Mouse (Mus musculus) heart, postnatal 0 days (tissue): ENCODE measurements around the gene Ccnb1. TPM values are rescaled to one million over a fixed set of nuclear protein-coding genes. Genes with fewer than 3 reads are reported as not detected.

Experiments used
- ATAC-seq: fragments of 200-750 bp; cut with Nextera tagmentation; 2 replicates; pipeline ENCODE4 v1.8.0; 2017; ENCODE audit warnings: low read depth, moderate number of reproducible peaks, moderate library complexity; ENCODE audit not compliant: insufficient read depth
- DNase-seq: peaks from one replicate; pipeline ENCODE4 v3.0.0-alpha.2; 2016; ENCODE audit warnings: low spot score
- H3K27ac ChIP-seq: fragments of 300-500 bp; sonication (generic); 2 replicates; pipeline ENCODE4 v1.5.1; 2014; ENCODE audit warnings: low read depth, mild to moderate bottlenecking
- H3K27me3 ChIP-seq: fragments of 300-500 bp; sonication (generic); 2 replicates; pipeline ENCODE4 v1.6.1; 2014; ENCODE audit warnings: low read length, mixed read lengths; ENCODE audit not compliant: control insufficient read depth, insufficient read depth
- H3K36me3 ChIP-seq: fragments of 300-500 bp; sonication (generic); replicated peaks from 2 replicates; pipeline ENCODE4 v1.6.1; 2014; ENCODE audit warnings: low read length, mixed read lengths; ENCODE audit not compliant: control insufficient read depth, insufficient read depth
- H3K4me1 ChIP-seq: fragments of 300-500 bp; sonication (generic); 2 replicates; pipeline ENCODE4 v1.6.1; 2014; ENCODE audit warnings: antibody characterized with exemption; ENCODE audit not compliant: control insufficient read depth, insufficient read depth
- H3K4me2 ChIP-seq: fragments of 300-500 bp; sonication (generic); 2 replicates; pipeline ENCODE4 v1.6.1; 2014; ENCODE audit warnings: low read depth, mild to moderate bottlenecking, low read length, moderate library complexity
- H3K4me3 ChIP-seq: fragments of 300-500 bp; sonication (generic); 2 replicates; pipeline ENCODE4 v1.5.1; 2014; ENCODE audit warnings: low read depth, low read length
- H3K9ac ChIP-seq: fragments of 300-500 bp; sonication (generic); replicated peaks from 2 replicates; pipeline ENCODE4 v1.6.1; 2014; ENCODE audit warnings: low read depth, low read length, mixed read lengths
- H3K9me3 ChIP-seq: fragments of 300-500 bp; sonication (generic); replicated peaks from 2 replicates; pipeline ENCODE4 v1.6.1; 2016; ENCODE audit warnings: low read length; ENCODE audit not compliant: control insufficient read depth
- CTCF ChIP-seq: IDR thresholded peaks from 2 replicates; pipeline ENCODE4 v1.5.1; 2016; ENCODE audit warnings: antibody characterized with exemption, control low read depth, low read depth
- EP300 ChIP-seq: IDR thresholded peaks from 2 replicates; pipeline ENCODE4 v1.6.1; 2016; ENCODE audit warnings: antibody characterized with exemption, low read depth
- WGBS: fragments of 180-500 bp; shearing (Covaris S2); extraction: QIAGEN DNeasy Blood & Tissue Kit; methylation state at CpG from one replicate; pipeline ENCODE4 v1.1.7; 2014; 5-methylcytosine and 5-hydroxymethylcytosine counted together
- polyA plus RNA-seq: library from polyadenylated mRNA; unstranded; fragments of >200 nt; fragmentation: Nextera tagmentation; extraction: Ambion mirVana; gene quantifications from 2 replicates; pipeline ENCODE4 v1.2.1, GENCODE M21; 2015
- total RNA-seq: library from RNA; depleted of rRNA; stranded (reverse); fragments of >200 nt; gene quantifications from 2 replicates; pipeline ENCODE4 v1.2.3, GENCODE M21; 2014; ENCODE audit warnings: low replicate concordance

Ccnb1 gene
- total and polyA plus RNA-seq, 2 experiments from 2014 or later: 56.9 to 88.5 TPM

DNA sequence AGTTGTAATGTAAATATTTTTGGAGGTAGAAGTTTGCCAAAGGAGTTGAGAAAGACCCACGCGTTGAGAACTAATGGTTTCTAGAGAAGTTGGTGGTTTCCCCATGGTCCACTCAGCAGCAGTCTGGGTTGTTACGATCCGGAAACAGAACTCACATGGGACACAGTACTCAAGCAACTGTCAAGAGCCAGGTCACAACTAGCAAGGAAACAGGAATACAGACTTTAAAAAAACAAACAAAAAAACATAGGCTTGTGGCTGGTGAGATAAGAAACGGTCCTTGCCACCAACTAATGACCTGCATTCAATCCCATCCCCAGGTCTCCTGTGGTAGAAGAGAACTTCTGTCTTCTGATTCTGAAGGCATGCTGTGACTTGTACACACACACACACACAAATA lies 35.6 kb downstream of the Ccnb1 start:
- H3K4me1 ChIP-seq: no peaks in the 10 kb centered on the region
- H3K9me3 ChIP-seq: no peaks in the 10 kb centered on the region
- WGBS: 51% methylated on average over 5 of the region's 5 CpGs
- H3K27ac ChIP-seq: no peak overlapping the region
- H3K36me3 ChIP-seq: no peaks in the 10 kb centered on the region
- no peak overlapping the region for H3K4me3 ChIP-seq
- H3K4me2 ChIP-seq: no peak overlapping the region
- ATAC-seq (no peak), DNase-seq (no peak)
- TF ChIP-seq EP300 (no peak), CTCF (no peak)
- no peak overlapping the region for H3K9ac ChIP-seq
- H3K27me3 ChIP-seq: no peaks in the 10 kb centered on the region

DNA sequence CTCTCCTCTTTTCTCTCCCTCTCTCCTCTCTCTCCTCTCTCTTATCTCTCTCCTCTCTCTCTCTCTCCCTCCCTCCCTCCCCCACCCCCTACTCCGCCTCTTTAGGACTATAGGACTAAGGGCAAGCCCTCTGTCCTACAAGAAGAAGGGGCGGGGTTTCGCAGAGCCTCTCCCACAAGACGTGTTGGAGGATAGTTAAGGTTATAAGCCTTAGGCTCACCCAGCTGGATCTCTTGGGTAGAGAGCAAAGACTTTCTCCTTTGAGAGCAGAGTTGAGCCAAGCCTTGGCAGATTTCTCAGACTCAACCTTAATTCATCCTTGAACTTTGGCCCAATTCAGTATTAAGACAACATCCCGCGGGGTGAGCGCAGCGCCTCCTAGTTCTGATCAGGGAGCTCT lies 37.7 kb downstream of the Ccnb1 start:
- Histone ChIP-seq H3K9me3 (no peaks in the 10 kb centered on the region), H3K4me1 (no peaks in the 10 kb centered on the region), H3K36me3 (no peaks in the 10 kb centered on the region), H3K27ac (no peak overlapping the region), H3K27me3 (no peaks in the 10 kb centered on the region), H3K4me3 (no peak overlapping the region), H3K9ac (no peak overlapping the region), H3K4me2 (no peak overlapping the region)
- TF ChIP-seq CTCF (no peak), EP300 (no peak)
- ATAC-seq (no peak), DNase-seq (no peak)
- WGBS: 47% methylated on average over 8 of the region's 8 CpGs

DNA sequence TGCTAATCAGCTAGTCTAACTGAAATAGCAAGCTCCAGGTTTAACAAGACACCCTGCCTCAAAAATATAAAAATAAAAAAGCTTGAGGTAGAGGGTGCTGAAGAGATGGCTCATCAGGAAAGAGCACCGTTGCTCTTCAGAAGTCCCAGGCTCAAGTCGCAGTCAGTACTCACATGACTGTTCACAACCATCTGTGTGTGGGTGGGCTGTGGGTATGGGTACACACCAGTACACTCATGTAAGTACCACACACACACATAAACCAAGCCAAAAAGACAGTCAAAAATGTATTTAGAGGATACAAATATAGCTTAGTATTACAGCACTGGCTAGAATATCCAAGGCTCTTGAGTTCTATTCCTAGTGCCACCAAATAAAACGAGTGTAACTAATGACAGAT lies 40.3 kb downstream of the Ccnb1 start:
- Histone ChIP-seq H3K9me3 (no peaks in the 10 kb centered on the region), H3K36me3 (no peaks in the 10 kb centered on the region), H3K9ac (no peak overlapping the region), H3K27ac (no peak overlapping the region), H3K27me3 (no peaks in the 10 kb centered on the region), H3K4me1 (peaks cover 8% of the 10 kb centered on the region), H3K4me2 (no peak overlapping the region), H3K4me3 (no peak overlapping the region)
- WGBS: 71% methylated on average over 3 of the region's 3 CpGs
- no peak for ATAC-seq
- no peak for TF ChIP-seq EP300
- no peak for TF ChIP-seq CTCF
- no peak for DNase-seq

DNA sequence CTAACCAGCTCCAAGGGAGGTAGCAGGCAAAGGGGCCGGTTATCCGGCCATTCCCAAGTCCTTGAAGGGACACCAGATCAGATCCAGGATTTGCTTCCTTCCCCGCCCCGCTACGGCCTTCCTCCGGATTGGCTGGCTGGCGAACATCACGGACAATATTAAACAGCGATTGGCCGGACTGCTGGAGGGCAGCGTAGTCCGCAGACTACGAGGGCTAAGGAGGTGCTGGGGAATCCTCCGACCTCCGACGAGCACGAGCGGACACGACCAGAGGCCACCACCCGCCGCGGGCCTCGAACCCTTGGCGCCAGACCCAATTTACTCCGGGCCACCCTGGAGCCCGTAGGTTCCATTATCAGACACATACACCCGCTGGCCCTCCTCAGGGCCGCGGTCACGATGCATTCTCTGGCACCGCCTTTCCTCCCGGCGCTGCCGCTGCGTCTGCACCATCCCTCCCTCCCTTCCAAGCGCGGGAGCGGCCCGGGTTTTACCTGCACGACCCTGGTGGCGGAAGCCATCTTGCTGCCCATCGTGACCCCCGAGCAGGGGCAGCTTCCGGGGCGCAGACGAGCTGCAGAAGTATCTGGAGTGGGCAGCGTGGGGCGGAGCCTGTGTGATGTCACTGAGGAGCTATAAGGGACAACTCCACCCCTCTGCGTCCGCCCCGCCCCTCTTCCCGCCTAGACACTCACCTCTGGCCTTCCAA lies 42.2 kb downstream of the Ccnb1 start, which contains the start of gene Mrps36:
Gene Mrps36 (minus strand): TSS at position 624 of the 709 bp plus-strand sequence.
- peak; percentile 96 for DNase-seq
- TF ChIP-seq CTCF (no peak), EP300 (no peak)
- H3K4me3 ChIP-seq: peak within 1 kb of the TSS; percentile 91
- H3K36me3 ChIP-seq: peaks cover 12% of the 10 kb centered on the region; the same call in 1 of the 2 replicates
- no peaks in the 10 kb centered on the region for H3K9me3 ChIP-seq
- H3K9ac ChIP-seq: peak within 1 kb of the TSS; percentile 85
- H3K4me1 ChIP-seq: peaks cover 8% of the 10 kb centered on the region
- WGBS: under 1% methylated on average over 52 of the region's 52 CpGs
- H3K27me3 ChIP-seq: no peaks in the 10 kb centered on the region
- ATAC-seq: peak; percentile 94
- H3K4me2 ChIP-seq: peak within 1 kb of the TSS; percentile 76
- peak within 1 kb of the TSS; percentile 99 for H3K27ac ChIP-seq

DNA sequence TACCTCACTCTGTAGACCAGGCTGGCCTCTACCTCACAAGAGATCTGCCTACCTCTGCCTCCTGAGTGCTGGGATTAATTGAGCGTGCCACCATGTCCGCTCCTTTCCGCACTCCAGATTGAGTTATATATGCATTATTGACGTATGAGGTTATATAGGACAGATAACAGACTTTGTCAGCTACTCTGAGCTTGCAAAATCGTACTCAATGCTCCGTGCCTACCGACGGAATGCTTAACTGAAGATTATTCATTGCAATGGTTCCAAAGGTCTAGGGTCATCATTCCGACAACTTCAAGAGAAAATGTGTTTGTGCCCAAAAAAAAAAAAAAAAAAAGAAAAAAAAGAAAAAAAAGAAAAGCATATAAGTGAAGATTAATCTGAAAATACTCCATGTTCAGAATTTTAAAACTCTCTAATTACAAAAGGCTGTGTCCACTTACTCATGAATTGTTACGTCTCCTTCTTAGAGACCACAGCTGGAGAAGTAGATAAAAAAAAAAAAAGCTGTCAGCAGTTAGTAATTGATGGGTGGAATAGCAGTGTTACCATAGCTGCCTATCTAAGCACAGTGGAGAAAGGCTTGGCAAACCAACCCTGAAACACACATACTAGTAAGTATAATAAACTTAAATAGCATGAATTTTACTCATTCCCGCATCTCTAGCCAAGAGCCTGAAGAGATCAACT lies 42.9 kb downstream of the Ccnb1 start:
- H3K9ac ChIP-seq: peak overlapping the region; percentile 85; the same call in 1 of the 2 replicates
- no peak for DNase-seq
- no peak for TF ChIP-seq CTCF
- no peaks in the 10 kb centered on the region for H3K9me3 ChIP-seq
- peak overlapping the region; percentile 99 for H3K27ac ChIP-seq
- 56% methylated on average over 11 of the region's 11 CpGs for WGBS
- ATAC-seq: peak; percentile 19; the same call in 1 of the 2 replicates
- peak overlapping the region; percentile 91 for H3K4me3 ChIP-seq
- H3K36me3 ChIP-seq: peaks cover 18% of the 10 kb centered on the region
- peak overlapping the region; percentile 76 for H3K4me2 ChIP-seq
- peaks cover 8% of the 10 kb centered on the region for H3K4me1 ChIP-seq
- no peaks in the 10 kb centered on the region for H3K27me3 ChIP-seq
